Mouse (Mus musculus) bone marrow macrophage, adult 2 months (primary cell): Measurements from ENCODE around the gene Dact3.

Source experiments
- CTCF ChIP-seq: IDR thresholded peaks from 2 replicates; pipeline ENCODE4 v1.5.1; 2012; ENCODE audit warnings: low read depth, mild to moderate bottlenecking, low read length, moderate library complexity
- POLR2A ChIP-seq: IDR thresholded peaks from 2 replicates; pipeline ENCODE4 v1.6.1; 2012; ENCODE audit warnings: mild to moderate bottlenecking, low read depth, low read length, borderline replicate concordance

GRCm38 (mm10) chr7:16859902-16860651 is 15.0 kb upstream of the Dact3 start:
- TF ChIP-seq CTCF (no peak), POLR2A (no peak)
